Mouse (Mus musculus): ENCODE results near the gene Mgarp. TPM values are rescaled to one million over a fixed set of nuclear protein-coding genes. Genes with fewer than 3 reads are reported as not detected.
"Not testable (repeated sequence)": the region's sequence is repeated elsewhere in the genome, so short reads cannot be mapped to it uniquely, and the experiment has no call there.

The Mgarp gene
- polyA plus RNA-seq, 1 experiment from 2014 or later = 6.7 TPM

GRCm38 (mm10) chr3:51402054-51402453 is 5.5 kb upstream of the Mgarp start:
- H3K4me1 ChIP-seq (ENCODE audit: control insufficient read depth, insufficient read depth, low read length); DNase-seq (ENCODE audit: low spot score); ATAC-seq (ENCODE audit: insufficient read depth, low FRiP score, low TSS enrichment); H3K9ac ChIP-seq (ENCODE audit: low read length); H3K4me3 ChIP-seq (ENCODE audit: low read depth, low read length); H3K9me3 ChIP-seq (ENCODE audit: control insufficient read depth, low read length); H3K27me3 ChIP-seq (ENCODE audit: control insufficient read depth, insufficient read depth, low read length); H3K4me2 ChIP-seq (ENCODE audit: low read depth); H3K36me3 ChIP-seq (ENCODE audit: control insufficient read depth, insufficient read depth, low read length); H3K27ac ChIP-seq (ENCODE audit: low read depth, low read length): not testable (repeated sequence)
- 73% methylated on average over 4 of the region's 4 CpGs for WGBS

DNA sequence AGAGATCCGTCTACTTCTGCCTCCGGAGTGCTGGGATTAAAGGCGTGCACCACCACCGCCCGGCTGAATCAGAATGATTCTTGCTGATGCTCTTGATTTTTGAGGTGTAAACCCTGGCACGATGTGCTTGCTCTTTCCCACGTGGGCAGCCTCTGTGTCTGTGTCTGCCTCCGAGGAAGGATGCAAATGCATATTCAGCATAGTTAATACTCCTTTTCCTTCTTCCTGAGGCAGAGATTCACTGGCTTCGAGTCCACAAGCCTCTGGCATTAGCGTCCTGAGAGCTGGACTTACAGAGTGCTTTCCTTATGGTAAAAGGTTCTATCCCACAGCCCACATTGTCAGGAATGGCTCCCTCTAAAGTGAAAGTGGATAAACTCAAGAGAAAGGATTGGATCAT is 4.1 kb upstream of the Mgarp start:
- 81% methylated on average over 10 of the region's 10 CpGs for WGBS
- Histone ChIP-seq H3K27me3 (ENCODE audit: control insufficient read depth, insufficient read depth, low read length) (no peaks in the 10 kb centered on the region; the same call in 1 of the 2 replicates), H3K9me3 (ENCODE audit: control insufficient read depth, low read length) (no peaks in the 10 kb centered on the region), H3K36me3 (ENCODE audit: control insufficient read depth, insufficient read depth, low read length) (no peaks in the 10 kb centered on the region), H3K4me3 (ENCODE audit: low read depth, low read length) (no peak overlapping the region), H3K9ac (ENCODE audit: low read length) (no peak overlapping the region), H3K4me2 (ENCODE audit: low read depth) (no peak overlapping the region), H3K27ac (ENCODE audit: low read depth, low read length) (no peak overlapping the region), H3K4me1 (ENCODE audit: control insufficient read depth, insufficient read depth, low read length) (no peaks in the 10 kb centered on the region)
- ATAC-seq (ENCODE audit: insufficient read depth, low FRiP score, low TSS enrichment) (no peak), DNase-seq (ENCODE audit: low spot score) (no peak)

DNA sequence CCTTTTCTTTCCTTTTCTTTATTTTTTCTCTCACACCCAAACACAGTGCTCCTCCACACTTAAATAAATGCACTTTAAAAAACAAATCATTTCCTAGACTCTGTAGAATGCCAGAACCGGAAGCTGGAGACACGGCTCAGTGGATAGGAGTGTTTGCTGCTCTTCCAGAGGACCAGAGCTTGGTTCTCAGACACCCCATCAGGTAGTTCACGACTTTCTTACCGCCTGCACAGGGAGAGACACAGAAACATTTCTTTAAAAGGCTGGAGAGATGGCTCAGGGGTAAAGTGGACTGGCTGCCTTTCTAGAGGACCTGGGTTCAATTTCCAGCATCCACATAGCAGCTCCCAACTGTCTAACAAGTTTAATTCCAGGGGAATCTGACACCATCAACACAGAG is 3.0 kb upstream of the Mgarp start:
- DNase-seq (ENCODE audit: low spot score) (no peak), ATAC-seq (ENCODE audit: insufficient read depth, low FRiP score, low TSS enrichment) (no peak)
- Histone ChIP-seq H3K4me2 (ENCODE audit: low read depth) (no peak overlapping the region), H3K36me3 (ENCODE audit: control insufficient read depth, insufficient read depth, low read length) (no peaks in the 10 kb centered on the region), H3K4me1 (ENCODE audit: control insufficient read depth, insufficient read depth, low read length) (no peaks in the 10 kb centered on the region), H3K27me3 (ENCODE audit: control insufficient read depth, insufficient read depth, low read length) (no peaks in the 10 kb centered on the region; the same call in 1 of the 2 replicates), H3K9me3 (ENCODE audit: control insufficient read depth, low read length) (no peaks in the 10 kb centered on the region), H3K4me3 (ENCODE audit: low read depth, low read length) (no peak overlapping the region), H3K27ac (ENCODE audit: low read depth, low read length) (no peak overlapping the region), H3K9ac (ENCODE audit: low read length) (no peak overlapping the region)
- WGBS = 67% methylated on average over 4 of the region's 4 CpGs

DNA sequence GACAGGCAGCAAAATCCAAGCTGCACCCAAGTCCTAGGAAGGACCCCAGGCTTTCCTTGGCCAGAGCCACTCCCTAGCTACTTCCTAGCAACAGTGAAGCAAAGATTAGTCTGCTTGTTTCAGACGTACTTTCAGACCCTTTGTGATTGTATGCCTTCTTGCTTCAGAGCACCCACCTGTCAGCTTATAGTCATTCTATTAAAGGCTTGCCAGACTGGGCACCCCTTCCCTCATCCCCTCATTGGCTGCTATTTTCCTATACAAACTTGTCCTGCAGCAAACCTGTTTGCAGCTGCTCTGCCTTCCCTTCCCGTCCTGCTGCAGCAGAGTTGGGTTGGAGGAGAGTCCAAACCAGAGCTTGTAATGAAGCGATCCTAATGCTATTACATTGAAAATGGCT is 2.1 kb upstream of the Mgarp start:
- 18% methylated on average over 3 of the region's 3 CpGs for WGBS
- ATAC-seq (ENCODE audit: insufficient read depth, low FRiP score, low TSS enrichment) (no peak), DNase-seq (ENCODE audit: low spot score) (no peak)
- Histone ChIP-seq H3K9ac (ENCODE audit: low read length) (no peak overlapping the region), H3K36me3 (ENCODE audit: control insufficient read depth, insufficient read depth, low read length) (no peaks in the 10 kb centered on the region), H3K9me3 (ENCODE audit: control insufficient read depth, low read length) (no peaks in the 10 kb centered on the region), H3K27ac (ENCODE audit: low read depth, low read length) (no peak overlapping the region), H3K4me3 (ENCODE audit: low read depth, low read length) (no peak overlapping the region), H3K4me1 (ENCODE audit: control insufficient read depth, insufficient read depth, low read length) (no peaks in the 10 kb centered on the region), H3K27me3 (ENCODE audit: control insufficient read depth, insufficient read depth, low read length) (no peaks in the 10 kb centered on the region; the same call in 1 of the 2 replicates), H3K4me2 (ENCODE audit: low read depth) (no peak overlapping the region)

DNA sequence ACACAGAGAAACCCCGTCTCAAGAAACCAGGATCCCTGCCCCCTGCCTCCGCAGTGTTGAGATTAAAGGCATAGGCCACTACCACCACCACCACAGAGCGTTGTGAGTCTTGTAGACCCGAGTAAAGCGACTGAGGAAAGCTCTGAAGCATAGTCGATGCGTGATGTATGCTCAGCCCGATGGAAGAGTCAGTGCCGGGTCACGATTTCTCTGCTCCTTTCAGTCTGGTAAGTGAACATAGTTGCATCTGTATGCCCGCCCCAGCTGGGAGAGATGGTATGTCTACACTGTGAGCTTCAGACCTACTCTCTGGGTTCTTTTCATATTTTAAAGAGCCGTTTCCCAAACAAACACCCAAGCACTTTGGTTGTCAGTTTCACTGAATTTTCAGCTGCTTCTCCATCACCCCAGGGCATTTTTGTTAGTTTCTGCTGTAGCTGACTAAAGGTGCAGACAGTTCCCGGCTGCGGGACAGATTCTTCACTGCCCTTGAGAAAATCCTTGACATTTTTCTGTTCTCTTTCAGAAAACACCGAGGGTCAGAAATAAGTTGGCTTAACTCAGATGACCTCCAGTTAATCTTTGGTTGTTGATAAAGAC is 1.3 kb upstream of the Mgarp start:
- no peaks in the 10 kb centered on the region for H3K4me1 ChIP-seq (ENCODE audit: control insufficient read depth, insufficient read depth, low read length)
- no peak overlapping the region for H3K4me3 ChIP-seq (ENCODE audit: low read depth, low read length)
- H3K9ac ChIP-seq (ENCODE audit: low read length) = no peak overlapping the region
- ATAC-seq (ENCODE audit: insufficient read depth, low FRiP score, low TSS enrichment) (no peak), DNase-seq (ENCODE audit: low spot score) (no peak)
- H3K27me3 ChIP-seq (ENCODE audit: control insufficient read depth, insufficient read depth, low read length) = no peaks in the 10 kb centered on the region; the same call in 1 of the 2 replicates
- no peaks in the 10 kb centered on the region for H3K36me3 ChIP-seq (ENCODE audit: control insufficient read depth, insufficient read depth, low read length)
- no peaks in the 10 kb centered on the region for H3K9me3 ChIP-seq (ENCODE audit: control insufficient read depth, low read length)
- no peak overlapping the region for H3K27ac ChIP-seq (ENCODE audit: low read depth, low read length)
- 53% methylated on average over 15 of the region's 15 CpGs for WGBS
- no peak overlapping the region for H3K4me2 ChIP-seq (ENCODE audit: low read depth)

- Histone ChIP-seq H3K27ac (ENCODE audit: low read depth, low read length) (no peak overlapping the region), H3K4me2 (ENCODE audit: low read depth) (no peak overlapping the region; the same call in 1 of the 2 replicates), H3K4me3 (ENCODE audit: low read depth, low read length) (no peak overlapping the region), H3K27me3 (ENCODE audit: control insufficient read depth, insufficient read depth, low read length) (no peaks in the 10 kb centered on the region; the same call in 1 of the 2 replicates), H3K36me3 (ENCODE audit: control insufficient read depth, insufficient read depth, low read length) (no peaks in the 10 kb centered on the region), H3K9me3 (ENCODE audit: control insufficient read depth, low read length) (no peaks in the 10 kb centered on the region), H3K4me1 (ENCODE audit: control insufficient read depth, insufficient read depth, low read length) (no peaks in the 10 kb centered on the region), H3K9ac (ENCODE audit: low read length) (no peak overlapping the region)
- no peak for DNase-seq (ENCODE audit: low spot score)
- 18% methylated on average over 19 of the region's 19 CpGs for WGBS
- ATAC-seq (ENCODE audit: insufficient read depth, low FRiP score, low TSS enrichment) = no peak
Observed at GRCm38 (mm10) chr3:51395461-51396145, 935 bp downstream of the Mgarp start.

GRCm38 (mm10) chr3:51394881-51395280 is 1.7 kb downstream of the Mgarp start:
- Histone ChIP-seq H3K4me3 (ENCODE audit: low read depth, low read length) (no peak overlapping the region), H3K9me3 (ENCODE audit: control insufficient read depth, low read length) (no peaks in the 10 kb centered on the region), H3K4me2 (ENCODE audit: low read depth) (no peak overlapping the region), H3K9ac (ENCODE audit: low read length) (no peak overlapping the region), H3K27ac (ENCODE audit: low read depth, low read length) (no peak overlapping the region), H3K4me1 (ENCODE audit: control insufficient read depth, insufficient read depth, low read length) (no peaks in the 10 kb centered on the region), H3K36me3 (ENCODE audit: control insufficient read depth, insufficient read depth, low read length) (no peaks in the 10 kb centered on the region), H3K27me3 (ENCODE audit: control insufficient read depth, insufficient read depth, low read length) (no peaks in the 10 kb centered on the region; the same call in 1 of the 2 replicates)
- 49% methylated on average over 3 of the region's 3 CpGs for WGBS
- DNase-seq (ENCODE audit: low spot score) = no peak
- no peak for ATAC-seq (ENCODE audit: insufficient read depth, low FRiP score, low TSS enrichment)

DNA sequence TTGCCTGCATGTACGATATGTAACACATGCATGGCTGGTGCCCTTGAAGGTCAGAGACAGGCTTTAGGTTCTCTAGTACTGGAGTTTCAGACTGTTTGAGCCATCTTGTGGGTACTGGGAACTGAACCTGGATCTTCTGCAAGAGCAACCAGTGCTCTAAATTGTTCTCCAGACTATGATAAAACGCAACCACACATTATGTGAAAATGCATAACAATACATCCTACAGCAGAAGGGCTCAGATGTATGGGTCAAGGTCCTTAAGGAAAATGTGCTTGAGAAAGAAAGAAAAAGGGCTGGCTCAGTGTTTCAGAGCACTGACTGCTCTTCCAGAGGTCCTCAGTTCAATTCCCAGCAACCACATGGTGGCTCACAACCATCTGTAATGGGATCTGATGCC is 2.9 kb downstream of the Mgarp start:
- Histone ChIP-seq H3K36me3 (ENCODE audit: control insufficient read depth, insufficient read depth, low read length) (no peaks in the 10 kb centered on the region), H3K27ac (ENCODE audit: low read depth, low read length) (no peak overlapping the region)
- 91% methylated on average over 2 of the region's 2 CpGs for WGBS

DNA sequence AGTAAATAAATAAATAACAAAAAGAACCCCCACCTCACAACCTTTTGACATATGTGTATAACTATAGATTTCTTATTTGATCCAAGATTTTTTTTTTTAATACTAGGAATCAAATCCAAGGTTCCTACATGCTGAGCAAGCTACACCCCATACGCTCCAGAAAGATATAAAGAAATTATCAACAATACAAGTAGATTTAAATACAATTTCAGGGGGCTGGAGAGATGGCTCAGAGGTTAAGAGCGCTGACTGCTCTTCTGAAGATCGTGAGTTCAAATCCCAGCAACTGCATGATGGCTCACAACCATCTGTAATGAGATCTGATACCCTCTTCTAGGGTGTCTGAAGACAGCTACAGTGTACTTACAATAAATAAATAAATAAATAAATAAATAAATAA is 3.5 kb downstream of the Mgarp start:
- DNase-seq (ENCODE audit: low spot score) = not testable (repeated sequence)

More for the DNA sequence above, 2.9 kb downstream of the Mgarp start:
- no peak overlapping the region for H3K4me2 ChIP-seq (ENCODE audit: low read depth)
- no peak for DNase-seq (ENCODE audit: low spot score)
- no peaks in the 10 kb centered on the region; the same call in 1 of the 2 replicates for H3K27me3 ChIP-seq (ENCODE audit: control insufficient read depth, insufficient read depth, low read length)
- no peak for ATAC-seq (ENCODE audit: insufficient read depth, low FRiP score, low TSS enrichment)
- H3K9me3 ChIP-seq (ENCODE audit: control insufficient read depth, low read length) = no peaks in the 10 kb centered on the region
- no peak overlapping the region for H3K9ac ChIP-seq (ENCODE audit: low read length)
- no peaks in the 10 kb centered on the region for H3K4me1 ChIP-seq (ENCODE audit: control insufficient read depth, insufficient read depth, low read length)
- no peak overlapping the region for H3K4me3 ChIP-seq (ENCODE audit: low read depth, low read length)

More for the DNA sequence above, 3.5 kb downstream of the Mgarp start:
- H3K9me3 ChIP-seq (ENCODE audit: control insufficient read depth, low read length); H3K27me3 ChIP-seq (ENCODE audit: control insufficient read depth, insufficient read depth, low read length); H3K36me3 ChIP-seq (ENCODE audit: control insufficient read depth, insufficient read depth, low read length); H3K4me1 ChIP-seq (ENCODE audit: control insufficient read depth, insufficient read depth, low read length); H3K27ac ChIP-seq (ENCODE audit: low read depth, low read length); H3K9ac ChIP-seq (ENCODE audit: low read length); ATAC-seq (ENCODE audit: insufficient read depth, low FRiP score, low TSS enrichment); H3K4me3 ChIP-seq (ENCODE audit: low read depth, low read length); H3K4me2 ChIP-seq (ENCODE audit: low read depth): not testable (repeated sequence)
- 94% methylated on average over 3 of the region's 3 CpGs for WGBS

Measured in neural tube, embryonic 11.5 days (tissue).